Mouse (Mus musculus): ENCODE measurements at regions not wholly inside any gene's neighbourhood (a gene's known extent, or its start where the extent isn't known, plus 50 kb on each side); places are given as distances from the start of the nearest gene placed in this dataset.

DNA sequence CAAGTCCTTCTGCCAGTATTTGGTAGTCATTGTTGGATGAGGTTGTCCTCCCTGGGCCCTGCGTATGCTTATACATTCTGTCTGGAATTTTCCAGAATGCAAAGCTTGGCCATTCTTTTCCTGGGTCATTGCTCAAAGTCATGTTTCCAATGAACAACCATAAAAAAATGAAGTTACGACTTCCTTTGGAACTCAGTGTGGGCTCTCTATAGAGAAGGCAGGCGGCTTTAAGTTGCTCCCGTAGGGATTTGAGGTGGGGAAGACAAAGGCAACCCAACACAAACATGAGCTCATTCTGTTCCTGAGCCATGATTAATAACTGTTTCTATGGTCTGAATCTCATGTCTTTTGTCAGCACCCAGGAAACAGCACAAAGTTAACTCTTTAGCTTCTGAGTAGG lies 204.3 kb downstream of the Hhipl2 start:
- no peak for DNase-seq (ENCODE audit: low spot score)

DNA sequence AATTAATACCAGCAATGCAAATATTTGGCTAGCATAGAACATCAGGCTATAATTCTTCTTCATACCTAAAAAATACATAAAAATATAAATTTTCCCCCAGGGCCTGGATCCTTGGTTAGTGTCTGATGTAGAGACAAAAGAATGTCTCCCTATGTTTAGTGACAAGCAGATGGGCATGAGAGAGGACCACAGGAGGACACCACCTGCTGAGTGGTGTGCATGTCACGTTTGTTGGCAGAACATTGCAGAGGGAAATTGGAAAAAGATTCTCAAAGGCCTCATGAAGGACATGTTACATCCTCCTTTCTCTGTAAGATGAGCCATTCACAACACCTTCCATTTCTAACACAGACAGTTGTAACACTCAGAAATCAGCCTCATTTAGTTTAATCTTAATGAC lies 206.3 kb downstream of the Hhipl2 start:
- DNase-seq (ENCODE audit: low spot score): no peak

DNA sequence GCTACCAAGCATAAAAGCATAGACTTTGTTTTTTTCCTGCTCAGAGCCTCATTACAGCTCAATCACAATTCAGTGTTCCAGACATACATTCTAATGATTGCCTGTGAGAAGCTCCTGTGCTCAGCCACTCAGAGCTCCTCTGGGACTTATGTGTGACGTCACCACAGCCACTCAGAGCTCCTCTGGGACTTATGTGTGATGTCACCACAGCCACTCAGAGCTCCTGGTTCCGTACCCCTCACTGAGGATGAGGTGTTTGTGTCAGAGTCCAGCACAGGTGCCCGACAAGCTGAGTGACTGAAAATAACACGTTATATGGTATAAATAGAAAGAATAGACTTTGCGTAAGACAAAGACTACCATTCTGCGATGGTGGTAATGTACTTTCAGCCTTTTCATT lies 215.8 kb downstream of the Hhipl2 start:
- DNase-seq (ENCODE audit: low spot score): no peak

DNA sequence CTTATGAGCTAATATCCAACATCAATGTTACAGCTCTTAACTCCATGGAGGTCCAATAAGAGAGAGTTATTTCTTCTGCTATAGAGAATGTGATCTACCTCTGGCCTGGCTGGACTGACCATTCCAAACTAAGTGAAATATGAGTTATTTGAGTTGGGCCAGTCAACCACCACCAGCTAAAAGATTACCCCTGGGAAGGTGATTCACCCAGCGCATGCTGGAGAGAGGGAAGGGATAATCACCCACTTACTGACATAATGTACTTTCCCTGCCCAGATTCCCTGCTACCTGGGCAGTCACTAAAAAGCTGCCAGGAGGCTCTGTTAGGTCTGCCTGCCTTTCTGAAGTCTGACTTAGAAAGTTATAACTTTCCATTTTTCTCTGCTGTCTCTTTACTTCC lies 216.8 kb downstream of the Hhipl2 start:
- DNase-seq (ENCODE audit: low spot score): no peak

DNA sequence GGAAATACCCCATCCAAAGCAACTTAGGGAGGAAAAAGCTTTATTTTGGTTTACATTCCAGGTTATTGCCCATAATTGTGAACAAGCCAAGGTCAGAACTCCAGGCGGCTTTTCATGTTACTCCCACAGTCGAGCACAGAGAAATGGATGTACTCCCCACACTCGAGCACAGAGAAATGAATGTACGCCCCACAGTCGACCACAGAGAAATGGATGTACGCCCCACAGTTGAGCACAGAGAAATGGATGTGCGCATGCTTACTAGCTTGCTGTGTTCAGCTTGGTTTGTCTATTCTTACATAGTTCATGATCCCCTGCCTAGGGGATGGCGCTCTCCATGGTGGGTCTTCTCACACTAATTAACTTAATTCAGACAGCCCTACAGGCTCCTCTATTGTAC lies 219.2 kb downstream of the Hhipl2 start:
- DNase-seq (ENCODE audit: low spot score): no peak

DNA sequence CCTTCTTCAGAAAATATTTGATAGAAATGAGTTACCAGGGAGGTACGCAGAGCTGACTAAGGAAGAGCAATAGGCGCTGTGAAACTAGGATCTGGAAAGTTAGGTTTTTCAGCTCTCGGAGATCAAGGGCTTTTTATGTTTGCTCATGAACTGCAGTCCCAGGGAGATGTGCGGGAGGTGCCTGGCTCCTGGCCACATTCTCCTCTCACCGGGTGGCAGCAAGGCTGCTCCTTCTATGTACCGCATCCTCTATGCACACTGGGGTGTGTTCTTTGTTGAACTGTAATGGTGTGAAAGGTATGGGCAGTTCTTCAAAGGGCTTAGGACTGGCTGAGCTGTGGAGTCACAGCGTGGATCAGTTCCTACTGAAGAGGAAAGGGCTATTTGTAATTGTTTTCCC lies 221.3 kb downstream of the Hhipl2 start:
- DNase-seq (ENCODE audit: low spot score): no peak

DNA sequence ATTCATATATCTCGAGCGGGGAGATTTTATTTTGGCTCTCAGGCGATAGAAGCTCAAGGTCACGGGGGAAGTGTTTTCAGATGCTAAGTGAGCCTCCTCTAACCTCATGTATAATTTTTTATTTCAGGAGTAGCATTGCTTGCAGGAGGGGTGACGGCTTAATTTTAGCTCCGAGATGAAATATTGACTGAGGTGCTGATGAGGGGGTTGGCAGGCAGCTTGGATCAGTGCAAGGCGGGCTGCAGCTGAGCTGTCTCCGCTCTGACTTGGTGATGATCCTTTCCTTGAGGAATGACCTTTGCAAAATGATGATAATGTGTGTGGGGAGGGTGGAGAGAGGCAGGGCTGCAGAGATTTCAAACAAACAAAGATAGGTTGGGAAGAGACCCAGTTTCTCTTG lies 222.6 kb downstream of the Hhipl2 start:
- no peak for DNase-seq (ENCODE audit: low spot score)

DNA sequence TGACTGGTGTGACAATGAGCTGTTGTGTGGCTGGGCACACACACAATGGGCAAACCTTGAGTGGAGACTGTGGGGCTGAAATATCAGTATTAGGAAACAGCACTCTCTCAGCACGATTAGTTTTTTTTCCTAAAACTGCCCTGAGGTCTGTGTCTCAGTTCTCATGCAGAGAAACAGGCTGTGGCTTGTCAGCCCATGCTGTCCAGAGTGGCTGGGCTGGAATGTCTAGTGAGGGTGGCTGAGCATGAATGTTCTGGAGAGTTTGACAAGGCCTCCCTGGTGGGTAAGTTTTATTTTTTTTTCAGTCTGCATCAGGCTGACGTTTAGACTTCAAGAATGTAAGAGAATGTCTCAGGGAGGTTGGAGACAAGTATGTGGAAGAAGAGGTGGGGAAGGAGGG lies 226.0 kb downstream of the Hhipl2 start:
- no peak for DNase-seq (ENCODE audit: low spot score)

DNA sequence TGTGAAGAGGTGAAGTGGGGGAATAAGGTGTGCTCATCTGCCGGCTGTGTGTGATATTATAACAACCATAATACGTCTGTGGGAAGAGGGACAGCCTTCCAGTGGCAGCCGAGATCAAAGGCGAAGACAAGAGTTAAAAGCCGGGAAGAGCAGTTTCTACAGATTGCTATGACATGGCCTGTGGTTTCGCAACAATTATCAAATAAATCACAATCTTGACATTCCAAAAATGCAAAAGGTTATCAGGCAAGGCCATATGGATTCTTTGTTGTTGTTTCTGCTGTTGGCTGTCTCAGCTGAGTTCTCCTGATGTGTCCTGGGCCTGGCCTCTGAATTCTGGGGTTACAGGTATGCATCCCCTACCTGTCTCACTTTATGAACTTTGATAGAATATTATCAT lies 235.9 kb downstream of the Hhipl2 start:
- DNase-seq (ENCODE audit: low spot score): no peak

DNA sequence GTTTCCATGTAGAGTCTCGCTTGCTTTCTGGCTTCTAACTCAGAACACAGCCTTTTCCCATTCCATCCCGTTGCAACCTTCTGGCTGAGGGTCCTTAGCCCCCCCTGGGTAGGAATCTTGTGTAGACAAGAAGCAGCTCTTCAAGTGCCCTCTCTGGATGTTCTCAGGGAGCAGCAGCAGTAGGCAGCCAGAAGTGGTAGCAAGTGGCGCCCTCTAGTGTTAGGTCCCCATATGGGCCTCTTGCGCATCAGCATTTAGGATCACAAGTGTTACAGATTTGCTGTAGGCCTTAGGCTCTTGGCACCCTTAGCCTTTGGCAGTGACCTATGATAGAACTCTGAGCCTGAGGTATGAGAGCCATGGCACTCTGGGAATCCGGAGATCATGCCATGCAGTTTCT lies 239.0 kb downstream of the Hhipl2 start:
- DNase-seq (ENCODE audit: low spot score): peak; percentile 76

DNA sequence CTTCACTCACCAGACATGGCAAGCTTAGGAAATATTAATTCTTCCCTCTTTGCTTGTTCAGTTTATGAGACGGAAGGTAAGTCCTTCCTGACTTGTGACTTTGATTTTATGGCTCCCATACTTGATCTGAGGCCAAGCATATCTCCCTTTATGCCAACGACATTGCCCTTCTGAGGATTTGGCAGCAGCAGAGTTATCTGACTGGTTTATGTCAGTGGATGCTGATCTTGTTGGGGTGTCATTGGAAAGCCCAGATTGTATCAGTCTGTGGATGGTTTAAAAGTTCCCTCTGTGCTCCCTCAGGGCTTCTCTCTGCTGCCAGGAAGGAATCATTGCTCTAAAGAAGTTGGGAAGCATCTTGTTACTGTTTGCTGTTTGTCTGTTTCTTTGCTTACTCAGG lies 242.5 kb downstream of the Hhipl2 start:
- no peak for DNase-seq (ENCODE audit: low spot score)

DNA sequence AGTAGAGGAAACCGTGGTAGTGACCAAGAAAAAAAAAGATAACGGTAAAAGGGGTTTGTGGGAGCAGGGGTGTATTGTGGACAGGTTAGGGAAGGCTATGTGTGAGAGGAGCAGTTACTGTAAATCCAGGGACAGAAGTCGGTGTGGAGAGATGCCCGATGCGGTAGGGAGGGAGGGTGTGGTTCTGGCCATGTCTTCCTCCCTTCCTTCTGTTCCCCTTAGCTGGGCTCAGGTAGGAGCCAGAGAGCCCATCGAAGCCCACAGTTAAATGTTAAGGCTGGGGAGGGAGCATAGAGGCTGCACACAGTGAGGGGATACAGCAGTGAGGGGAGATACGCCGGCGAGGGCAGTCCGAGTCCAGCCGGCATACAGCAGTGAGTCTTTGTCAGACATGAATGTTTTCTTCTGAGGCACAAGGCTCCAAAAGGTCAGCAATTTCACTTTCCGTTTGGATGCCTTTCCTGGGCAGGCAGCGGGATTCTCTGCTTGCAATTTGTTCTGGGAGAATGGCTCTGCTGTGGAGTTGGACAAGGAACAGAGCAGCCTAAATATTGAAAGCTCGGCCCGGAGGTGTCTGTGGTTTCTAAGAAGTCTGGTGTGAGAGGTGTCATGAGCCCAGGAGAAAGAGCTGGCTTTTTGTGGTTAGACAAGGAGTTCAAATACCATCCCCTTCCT lies 244.5 kb downstream of the Hhipl2 start:
- DNase-seq (ENCODE audit: low spot score): no peak

DNA sequence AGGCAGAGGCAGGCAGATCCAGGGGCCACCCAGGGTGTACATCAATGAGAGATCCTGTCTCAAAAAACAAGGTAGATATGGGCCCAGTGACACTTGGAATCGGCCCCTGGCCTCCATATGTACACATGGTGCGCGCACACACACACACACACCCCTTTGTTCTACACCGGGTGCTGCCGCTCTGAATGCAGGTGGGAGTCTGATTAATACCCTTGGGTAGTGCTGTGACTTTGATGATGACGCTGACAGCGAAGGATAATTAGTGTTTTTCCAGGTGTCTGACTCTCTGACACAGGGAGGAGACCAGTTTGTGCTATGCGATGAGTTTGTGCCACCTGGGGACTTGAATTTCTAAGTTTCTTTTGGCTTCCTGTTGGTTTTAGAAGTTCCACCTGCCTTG lies 251.3 kb downstream of the Hhipl2 start:
- DNase-seq (ENCODE audit: low spot score): no peak

DNA sequence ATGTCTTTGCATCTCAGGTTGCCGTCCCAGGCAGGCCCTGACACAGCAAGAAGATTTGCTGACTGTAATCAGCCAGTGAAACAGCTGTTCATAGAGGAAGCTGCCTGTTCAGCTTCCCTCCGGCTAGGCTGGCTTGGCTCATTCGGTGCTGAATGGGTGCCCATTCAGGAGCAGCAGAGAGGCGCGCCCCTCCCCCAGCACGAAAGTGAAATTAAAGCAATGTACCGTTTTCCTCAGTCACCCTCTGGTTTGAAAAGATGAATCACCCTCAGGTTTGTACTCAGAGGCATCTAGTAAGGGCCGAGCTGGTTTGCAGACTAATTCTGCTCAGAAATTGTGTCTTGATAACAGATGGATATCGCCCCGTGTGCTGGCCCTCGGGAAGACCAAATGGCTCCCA lies 251.7 kb downstream of the Hhipl2 start:
- peak; percentile 63 for DNase-seq (ENCODE audit: low spot score)

DNA sequence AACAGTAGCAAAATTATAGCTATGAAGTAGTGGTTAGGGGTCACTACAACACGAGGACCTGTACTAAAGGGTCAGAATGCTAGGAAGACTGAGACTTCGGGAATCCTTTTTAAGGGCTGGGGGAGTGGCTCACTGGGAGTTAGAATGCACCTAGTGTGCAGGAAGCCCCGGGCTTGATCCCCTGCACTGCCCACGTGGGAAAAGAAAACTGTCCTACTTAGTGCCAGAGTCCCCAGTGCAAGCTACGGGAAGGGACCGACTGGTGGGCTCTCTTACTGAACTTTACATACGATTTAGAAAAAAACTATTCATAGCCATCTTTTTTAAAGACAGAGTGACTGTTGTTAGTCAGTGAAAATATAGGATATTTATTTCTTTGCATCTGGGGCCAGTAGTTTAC lies 252.5 kb downstream of the Hhipl2 start:
- DNase-seq (ENCODE audit: low spot score): no peak

DNA sequence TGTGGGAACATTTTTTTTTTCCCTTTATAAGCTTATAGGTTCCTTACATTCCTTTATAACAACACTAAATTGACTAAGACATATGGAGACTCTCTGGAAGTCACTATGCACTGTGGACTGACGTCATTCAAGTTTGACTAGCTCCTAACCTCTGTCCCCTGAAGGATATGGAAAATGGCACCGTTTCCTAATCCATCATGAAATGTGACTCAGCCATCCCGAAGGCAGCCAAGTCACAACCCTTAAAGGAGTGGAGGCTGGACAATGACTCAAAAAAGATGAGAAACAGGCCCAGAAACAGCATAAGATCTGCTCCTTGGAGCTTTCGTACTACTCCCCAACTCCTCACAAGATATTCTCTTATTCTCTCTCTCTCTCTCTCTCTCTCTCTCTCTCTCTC lies 253.5 kb downstream of the Hhipl2 start:
- DNase-seq (ENCODE audit: low spot score): no peak

DNA sequence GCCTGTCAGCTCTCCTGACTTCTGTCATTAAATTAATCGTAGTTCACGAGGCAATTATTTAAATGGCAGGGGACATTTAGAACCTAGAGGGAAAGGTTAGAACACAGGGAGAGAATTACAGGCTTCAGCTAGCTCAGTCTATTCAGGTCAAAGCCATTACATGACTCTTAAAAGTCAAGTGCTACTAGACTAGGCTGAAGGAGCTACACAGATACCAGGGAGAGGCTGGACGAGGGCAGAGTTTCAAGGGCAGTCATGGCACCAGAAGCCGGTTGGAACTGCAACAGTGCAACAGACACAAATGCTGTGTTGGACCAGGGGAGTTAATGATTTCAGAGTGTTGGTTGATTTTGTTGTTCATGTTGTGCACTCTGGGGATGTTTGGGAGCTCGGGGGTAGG lies 254.5 kb downstream of the Hhipl2 start:
- no peak for DNase-seq (ENCODE audit: low spot score)

DNA sequence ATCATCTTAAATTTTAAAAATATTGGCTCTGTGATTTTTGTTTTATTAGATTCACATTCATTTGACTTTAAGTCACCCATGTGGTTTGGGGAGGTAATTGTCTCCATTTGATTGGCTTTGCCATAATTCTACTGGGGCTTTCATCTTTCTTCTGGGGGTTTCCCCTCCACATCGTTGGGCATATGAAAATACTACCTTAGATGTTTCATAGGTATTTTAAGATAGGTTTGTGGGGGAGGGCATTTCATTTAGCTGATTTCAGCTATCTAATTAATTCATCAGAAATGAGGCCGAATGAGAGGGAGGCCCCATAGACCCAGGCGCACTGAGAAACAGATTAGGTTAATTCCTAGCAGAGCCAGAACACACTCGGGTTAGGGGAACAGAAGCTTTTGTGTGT lies 259.6 kb downstream of the Hhipl2 start:
- DNase-seq (ENCODE audit: low spot score): no peak

DNA sequence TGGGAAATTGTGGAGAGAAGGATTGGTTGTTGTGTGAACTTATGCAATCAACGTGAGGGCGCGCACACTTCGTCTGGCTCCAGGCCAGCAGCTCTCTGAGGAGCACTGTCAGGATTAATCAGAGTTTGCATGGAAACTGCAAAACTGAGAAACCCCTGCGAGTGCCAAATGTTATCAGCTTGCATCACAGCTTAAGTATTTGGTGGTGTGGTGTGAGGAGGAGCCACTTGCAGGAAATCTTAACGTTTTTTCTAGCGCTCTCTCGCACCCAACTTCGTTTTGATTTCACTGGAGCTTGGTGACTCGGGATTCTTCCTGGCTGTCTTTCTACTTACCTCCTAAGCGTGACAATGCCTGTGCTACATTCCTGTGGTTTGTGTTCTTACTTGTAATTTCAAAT lies 261.9 kb downstream of the Hhipl2 start:
- DNase-seq (ENCODE audit: low spot score): peak; percentile 51

DNA sequence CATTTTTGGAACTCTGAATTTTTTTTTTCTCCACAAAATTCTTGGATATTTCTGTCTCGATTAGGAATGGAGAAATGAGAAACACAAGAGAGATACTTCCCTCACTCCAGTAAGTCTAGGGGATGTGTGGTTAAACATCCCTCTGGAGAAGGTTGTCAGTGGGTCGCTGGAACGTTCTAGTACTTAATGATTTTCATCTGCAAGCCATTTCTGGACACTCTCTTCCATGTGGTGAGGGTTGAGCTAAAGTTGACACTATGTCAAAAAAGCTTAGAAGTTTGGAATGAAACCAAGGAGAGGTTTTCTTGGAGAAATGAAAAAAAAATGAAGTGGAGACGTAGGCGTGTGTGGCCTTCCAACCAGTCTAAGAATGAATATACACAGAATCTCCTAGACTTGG lies 268.0 kb downstream of the Hhipl2 start:
- DNase-seq (ENCODE audit: low spot score): no peak

DNA sequence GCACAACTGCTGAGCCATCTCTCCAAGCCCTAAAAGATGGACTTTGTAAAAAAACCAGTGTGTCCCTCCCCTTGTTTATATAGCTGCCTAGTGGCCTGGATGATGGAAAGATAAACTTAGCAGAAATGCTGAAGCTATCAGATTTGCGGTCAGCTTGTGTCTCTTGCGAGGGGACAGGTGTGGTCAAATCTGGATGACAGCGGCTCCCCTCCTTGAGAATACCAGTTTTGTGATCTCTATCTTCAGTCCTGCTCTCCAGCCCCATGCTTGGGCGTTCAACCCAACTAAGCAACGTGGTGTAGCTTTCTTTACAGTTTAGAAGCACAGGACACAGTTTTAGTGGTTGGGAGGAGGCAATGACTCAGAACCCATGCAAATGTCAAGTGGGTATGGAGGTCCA lies 274.7 kb downstream of the Hhipl2 start:
- DNase-seq (ENCODE audit: low spot score): no peak

DNA sequence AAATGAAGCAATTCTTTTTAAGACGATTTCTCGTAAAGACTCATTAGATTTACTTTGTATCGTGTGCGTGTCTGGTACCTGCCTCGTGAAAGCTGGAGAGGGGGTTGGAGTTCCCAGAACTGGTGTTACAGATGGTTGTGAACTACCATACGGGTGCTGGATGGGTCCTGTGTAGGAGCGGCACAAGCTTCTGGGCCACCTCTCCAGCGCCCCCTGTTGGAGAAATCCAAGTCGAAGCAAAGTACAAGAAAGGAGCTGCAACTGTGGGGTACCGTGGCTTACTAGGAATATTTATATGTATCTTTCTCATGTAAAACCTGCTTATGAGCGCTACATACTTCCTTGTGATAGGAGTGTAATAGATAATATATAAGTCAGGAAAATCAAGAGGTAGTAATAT lies 281.3 kb downstream of the Hhipl2 start:
- peak; percentile 54 for DNase-seq (ENCODE audit: low spot score)

DNA sequence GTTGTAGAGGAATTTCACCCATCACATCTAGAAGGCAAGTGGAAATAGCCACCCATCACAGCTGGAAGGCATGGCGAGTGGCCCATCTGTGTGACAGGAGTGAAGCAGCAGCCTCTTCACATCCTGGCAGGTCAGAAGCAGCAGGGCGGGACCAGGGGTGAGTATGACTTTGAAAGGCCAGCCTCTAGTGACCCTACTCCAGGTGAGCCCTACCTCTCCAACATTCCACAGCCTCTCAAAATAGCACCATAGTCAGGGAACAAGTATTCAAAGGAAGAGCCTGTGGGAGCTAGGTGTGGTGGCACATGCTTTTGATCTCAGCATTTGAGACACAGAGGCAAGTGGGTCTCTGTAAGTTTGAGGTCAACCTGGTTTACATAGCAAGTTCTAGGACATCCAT lies 284.9 kb downstream of the Hhipl2 start:
- no peak for DNase-seq (ENCODE audit: low spot score)

DNA sequence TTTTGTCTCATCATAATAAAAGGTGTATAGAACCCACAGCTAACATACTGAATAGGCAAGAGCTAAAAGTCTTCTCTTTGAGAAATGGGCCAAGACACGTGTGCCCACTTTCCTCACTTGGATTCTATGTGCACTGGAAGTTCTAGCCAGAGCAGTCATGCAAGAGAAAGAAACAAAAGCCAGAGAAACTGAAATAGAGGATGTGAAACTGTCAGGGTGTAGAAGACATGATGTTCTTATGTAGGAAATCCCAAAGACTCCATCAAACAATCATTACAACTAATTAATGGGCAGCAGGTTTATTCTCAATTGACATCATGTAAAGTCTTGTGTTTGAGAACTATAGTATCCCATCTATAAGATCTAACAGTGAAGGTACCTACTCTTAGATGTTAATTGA lies 294.9 kb downstream of the Hhipl2 start:
- no peak for DNase-seq (ENCODE audit: low spot score)

DNA sequence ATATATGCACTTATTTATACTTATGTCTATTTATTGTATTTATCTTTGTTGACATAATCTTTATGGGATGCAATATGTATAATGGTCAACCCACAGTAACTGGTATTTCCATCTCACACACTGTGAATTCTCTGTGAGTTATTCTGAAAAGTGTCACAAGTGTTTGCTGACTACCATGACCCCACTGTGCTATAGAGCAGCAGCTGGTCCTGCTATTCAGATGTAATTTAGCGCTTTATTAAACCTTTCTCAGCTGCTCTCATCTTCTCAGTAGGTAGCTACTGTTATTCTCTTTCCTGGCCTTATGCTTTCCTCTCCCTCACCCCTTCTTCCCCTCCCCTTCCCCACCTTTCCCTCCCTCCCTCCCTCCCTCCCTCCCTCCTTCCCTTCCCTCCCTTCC lies 296.0 kb upstream of the Dusp10 start:
- no peak for DNase-seq (ENCODE audit: low spot score)

All from testis, postnatal 10 days (tissue).